Mouse (Mus musculus) hindbrain, embryonic 13.5 days (tissue): ENCODE measurements around the gene Nsl1. TPM values are rescaled to one million over a fixed set of nuclear protein-coding genes. Genes with fewer than 3 reads are reported as not detected.

Experiments
- ATAC-seq: fragments of 200-750 bp; cut with Nextera tagmentation; 2 replicates; pipeline ENCODE4 v1.8.0; 2017; ENCODE audit warnings: moderate TSS enrichment; ENCODE audit not compliant: low FRiP score
- H3K27ac ChIP-seq: fragments of 300-500 bp; sonication (generic); 2 replicates; pipeline ENCODE4 v1.5.1; 2015; ENCODE audit warnings: inconsistent platforms, mild to moderate bottlenecking, moderate library complexity
- H3K27me3 ChIP-seq: fragments of 300-500 bp; sonication (generic); 2 replicates; pipeline ENCODE4 v1.6.1; 2015; ENCODE audit warnings: mild to moderate bottlenecking, inconsistent platforms
- H3K36me3 ChIP-seq: fragments of 300-500 bp; sonication (generic); 2 replicates; pipeline ENCODE4 v1.6.1; 2015; ENCODE audit warnings: mild to moderate bottlenecking, inconsistent platforms
- H3K4me1 ChIP-seq: fragments of 300-500 bp; sonication (generic); replicated peaks from 2 replicates; pipeline ENCODE4 v1.6.1; 2015; ENCODE audit warnings: inconsistent platforms
- H3K4me2 ChIP-seq: fragments of 300-500 bp; sonication (generic); 2 replicates; pipeline ENCODE4 v1.6.1; 2015; ENCODE audit warnings: inconsistent platforms, mild to moderate bottlenecking, moderate library complexity
- H3K4me3 ChIP-seq: fragments of 300-500 bp; sonication (generic); 2 replicates; pipeline ENCODE4 v1.5.1; 2015; ENCODE audit warnings: mild to moderate bottlenecking, inconsistent platforms
- H3K9ac ChIP-seq: fragments of 300-500 bp; sonication (generic); 2 replicates; pipeline ENCODE4 v1.6.1; 2015; ENCODE audit warnings: mild to moderate bottlenecking, inconsistent platforms
- H3K9me3 ChIP-seq: fragments of 300-500 bp; sonication (generic); 2 replicates; pipeline ENCODE4 v1.6.1; 2016; ENCODE audit warnings: inconsistent platforms
- WGBS: fragments of 180-500 bp; shearing (Covaris S2); methylation state at CpG from one replicate; pipeline ENCODE4 v1.1.7; 2015; 5-methylcytosine and 5-hydroxymethylcytosine counted together
- polyA plus RNA-seq: library from polyadenylated mRNA; unstranded; fragments of >200 nt; fragmentation: Nextera tagmentation; extraction: Ambion mirVana; gene quantifications from 2 replicates; pipeline ENCODE4 v1.2.1, GENCODE M21; 2015

Nsl1 gene
- polyA plus RNA-seq, 1 experiment from 2014 or later, result 5.0 TPM

GRCm38 (mm10) chr1:191131692-191132091 lies 68.9 kb downstream of the Nsl1 start:
- no peak overlapping the region for H3K27ac ChIP-seq
- H3K36me3 ChIP-seq, result no peaks in the 10 kb centered on the region
- H3K4me1 ChIP-seq, result no peaks in the 10 kb centered on the region
- H3K27me3 ChIP-seq, result no peaks in the 10 kb centered on the region
- H3K4me2 ChIP-seq, result no peak overlapping the region
- H3K9ac ChIP-seq, result no peak overlapping the region
- WGBS, result 89% methylated on average over 2 of the region's 2 CpGs
- ATAC-seq, result no peak
- H3K4me3 ChIP-seq, result no peak overlapping the region
- peaks cover 12% of the 10 kb centered on the region; the same call in 1 of the 2 replicates for H3K9me3 ChIP-seq

- ATAC-seq, result no peak
- Histone ChIP-seq H3K9ac (no peak overlapping the region), H3K27ac (no peak overlapping the region), H3K4me1 (no peaks in the 10 kb centered on the region), H3K27me3 (no peaks in the 10 kb centered on the region), H3K36me3 (no peaks in the 10 kb centered on the region), H3K4me3 (no peak overlapping the region), H3K4me2 (no peak overlapping the region), H3K9me3 (peaks cover 12% of the 10 kb centered on the region; the same call in 1 of the 2 replicates)
- WGBS, result 73% methylated on average over 5 of the region's 5 CpGs
Observed at GRCm38 (mm10) chr1:191132240-191132639, 69.4 kb downstream of the Nsl1 start.

GRCm38 (mm10) chr1:191132934-191133333 lies 70.1 kb downstream of the Nsl1 start:
- no peaks in the 10 kb centered on the region for H3K4me1 ChIP-seq
- no peak for ATAC-seq
- no peaks in the 10 kb centered on the region for H3K36me3 ChIP-seq
- no peak overlapping the region for H3K4me2 ChIP-seq
- H3K27ac ChIP-seq, result no peak overlapping the region
- no peak overlapping the region for H3K9ac ChIP-seq
- peaks cover 12% of the 10 kb centered on the region; the same call in 1 of the 2 replicates for H3K9me3 ChIP-seq
- WGBS, result 78% methylated on average over 5 of the region's 5 CpGs
- H3K4me3 ChIP-seq, result no peak overlapping the region
- no peaks in the 10 kb centered on the region for H3K27me3 ChIP-seq

- no peak for ATAC-seq
- H3K27me3 ChIP-seq, result no peaks in the 10 kb centered on the region
- WGBS, result 62% methylated on average over 4 of the region's 4 CpGs
Observed at GRCm38 (mm10) chr1:191135406-191135805, 72.6 kb downstream of the Nsl1 start.

More at GRCm38 (mm10) chr1:191135406-191135805, 72.6 kb downstream of the Nsl1 start:
- Histone ChIP-seq H3K9me3 (0 out of 2 replicates have a peak, but pooled peaks cover under 1% of the 10 kb centered on the region), H3K4me1 (no peaks in the 10 kb centered on the region), H3K36me3 (no peaks in the 10 kb centered on the region), H3K4me3 (no peak overlapping the region), H3K4me2 (no peak overlapping the region), H3K27ac (no peak overlapping the region), H3K9ac (no peak overlapping the region)

Other genes starting within 250 kb of the Nsl1 start
- 28.6 and 29.5 TPM in 2 replicates for gene Rps6kc1, start 151.2 kb upstream of the Nsl1 start, polyA plus RNA-seq
- 55.4 and 57.0 TPM in 2 replicates for gene Angel2, start 137.9 kb upstream of the Nsl1 start, polyA plus RNA-seq
- gene Vash2, start 83.7 kb upstream of the Nsl1 start, polyA plus RNA-seq, result 92.4 and 94.1 TPM in 2 replicates
- gene Flvcr1, start 36.9 kb upstream of the Nsl1 start, polyA plus RNA-seq, result 5.6 and 8.3 TPM in 2 replicates
- gene Spata45, start 26.4 kb upstream of the Nsl1 start, polyA plus RNA-seq, result not detected in 2 replicates
- gene Tatdn3, start 80 bp upstream of the Nsl1 start, polyA plus RNA-seq, result 14.1 and 14.5 TPM in 2 replicates
- gene Batf3, start 34.8 kb downstream of the Nsl1 start, polyA plus RNA-seq, result 1.4 and 2.5 TPM in 2 replicates
- gene Fam71a, start 101.8 kb downstream of the Nsl1 start, polyA plus RNA-seq, result not detected in 2 replicates
- gene Atf3, start 155.0 kb downstream of the Nsl1 start, polyA plus RNA-seq, result 1.2 and 1.5 TPM in 2 replicates